Mouse (Mus musculus): ENCODE data around the gene Stim2.

Gene Stim2

GRCm38 (mm10) chr5:54148091-54148795, 149.9 kb downstream of the Stim2 start:
- no peak for DNase-seq

DNA sequence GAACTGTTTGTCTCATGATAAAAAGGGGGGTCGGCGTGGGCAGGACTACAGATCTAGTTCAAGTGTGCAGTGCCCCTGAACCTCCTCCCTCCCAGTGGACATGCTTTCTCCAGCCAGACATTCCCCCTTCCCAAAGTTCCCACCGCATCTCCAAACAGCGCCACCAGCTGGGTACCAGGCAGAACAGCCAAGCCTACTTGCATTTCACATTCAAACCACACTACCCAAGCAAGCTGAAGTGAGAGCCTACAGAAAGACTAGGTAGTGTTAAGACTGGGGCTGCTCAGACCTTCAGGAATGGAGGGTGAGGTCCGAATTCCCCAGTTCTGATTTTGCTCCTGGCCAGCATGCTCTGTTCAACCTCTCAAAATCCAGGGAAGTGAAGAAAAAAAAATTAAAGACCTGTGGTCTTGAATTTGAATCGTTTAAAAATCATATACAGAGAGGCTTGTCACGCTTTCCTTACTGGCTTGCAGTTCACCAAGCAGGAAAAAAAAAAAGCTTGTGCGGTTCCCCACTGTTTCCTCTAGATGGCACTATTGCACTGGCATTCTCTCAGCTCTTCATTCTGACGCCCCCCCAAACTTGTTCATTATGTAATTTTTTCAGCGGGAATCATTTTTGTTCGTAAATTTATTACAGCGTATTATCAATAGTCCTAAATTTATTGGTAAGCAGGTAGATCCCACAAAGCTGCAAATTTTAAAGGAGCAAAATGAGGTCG, 156.4 kb downstream of the Stim2 start:
- DNase-seq: peak in 1 of 2 experiments; percentile 34

DNA sequence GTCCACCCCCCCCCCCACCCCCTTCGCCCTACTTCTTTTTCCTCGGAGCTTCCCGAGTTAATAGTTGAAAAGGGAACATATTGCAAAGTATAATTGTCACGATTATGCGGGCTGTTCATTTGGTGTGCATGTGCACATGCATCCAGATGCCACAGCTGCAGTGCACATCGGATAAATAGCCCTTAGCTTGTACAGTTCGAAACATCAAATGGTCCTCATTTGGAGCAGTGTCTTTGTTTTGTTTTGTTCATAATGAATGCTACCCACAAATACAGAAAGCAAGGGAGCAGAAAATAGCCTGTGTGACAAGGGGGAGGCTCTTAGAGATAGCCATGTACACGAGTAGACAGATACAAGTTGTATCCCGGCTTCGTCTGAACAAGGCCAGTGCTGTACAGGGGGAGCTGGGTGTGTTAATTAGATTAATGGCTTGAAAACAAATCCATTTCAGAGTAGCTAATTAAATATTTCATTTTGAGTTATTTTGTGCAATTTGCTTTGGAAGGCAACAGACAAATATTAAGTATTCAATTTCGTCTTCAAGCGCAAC, 157.0 kb downstream of the Stim2 start:
- no peak for DNase-seq

DNA sequence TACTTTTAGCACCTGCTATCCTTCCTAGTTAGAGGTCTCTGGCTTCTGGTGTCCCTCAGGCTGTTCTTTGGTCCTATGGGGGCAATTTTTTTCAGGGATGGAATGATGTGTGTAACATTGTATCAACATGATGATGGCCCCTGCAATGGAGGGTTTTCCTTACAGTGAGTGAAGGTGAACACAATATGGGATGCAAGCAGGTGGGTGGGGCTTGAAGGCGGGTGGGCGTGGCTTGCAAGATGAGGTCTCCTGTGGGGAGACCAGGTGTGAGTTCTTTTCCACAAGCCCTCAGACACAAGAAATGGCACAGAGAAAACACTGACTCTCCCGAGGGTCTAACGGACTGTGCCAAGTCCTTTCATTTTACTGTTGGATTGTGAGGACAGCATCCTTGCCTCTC, 157.6 kb downstream of the Stim2 start:
- DNase-seq: no peak

DNA sequence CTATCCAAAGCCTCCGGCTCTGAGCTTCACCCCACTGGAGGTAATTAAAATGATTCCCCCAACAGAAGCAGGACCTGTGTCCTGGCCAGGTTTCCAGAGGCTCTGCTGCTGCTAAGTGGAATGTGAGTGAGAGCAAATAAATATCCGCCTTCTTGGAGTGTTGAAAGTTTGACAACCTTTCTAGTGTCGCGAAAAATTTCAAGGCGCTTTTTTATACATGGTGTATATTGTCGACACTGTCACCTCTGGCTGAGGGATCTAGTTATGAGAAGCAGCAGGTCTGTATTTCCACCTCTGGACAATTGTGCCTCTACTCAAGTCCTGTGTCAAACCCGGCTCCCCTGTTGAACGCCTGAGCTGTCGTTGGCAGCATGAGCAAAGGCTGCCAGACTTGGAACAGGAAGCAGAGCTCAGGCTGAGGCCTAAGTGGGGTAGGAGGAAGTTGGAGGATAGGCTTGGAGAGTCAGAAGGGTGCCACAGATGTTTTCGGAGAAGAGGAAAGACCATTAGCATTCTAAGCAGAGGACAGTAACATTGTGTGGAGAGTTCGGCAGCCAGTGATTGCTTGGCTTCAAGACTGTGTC, 158.7 kb downstream of the Stim2 start:
- peak in 1 of 2 experiments; percentile 25 for DNase-seq

DNA sequence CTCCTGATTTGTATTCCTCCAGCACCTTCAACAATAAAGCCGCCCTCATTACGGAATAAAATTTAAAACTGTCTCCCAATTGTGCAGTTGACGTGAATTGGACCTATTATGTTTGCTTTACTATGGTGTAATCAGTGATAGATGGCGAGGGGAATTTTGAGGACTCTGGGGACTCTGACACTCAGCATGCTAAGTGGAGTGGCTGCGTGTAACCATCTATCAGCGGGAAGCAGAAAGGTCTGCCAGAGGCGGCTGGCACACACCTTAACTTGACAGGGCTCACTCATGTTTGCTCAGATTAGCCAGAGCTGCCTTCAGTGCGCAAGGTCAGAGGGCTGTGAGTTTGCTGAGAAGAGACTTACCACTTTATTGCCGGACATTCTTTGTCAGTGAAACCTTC, 159.9 kb downstream of the Stim2 start:
- peak; percentile 28 to 57 for DNase-seq

DNA sequence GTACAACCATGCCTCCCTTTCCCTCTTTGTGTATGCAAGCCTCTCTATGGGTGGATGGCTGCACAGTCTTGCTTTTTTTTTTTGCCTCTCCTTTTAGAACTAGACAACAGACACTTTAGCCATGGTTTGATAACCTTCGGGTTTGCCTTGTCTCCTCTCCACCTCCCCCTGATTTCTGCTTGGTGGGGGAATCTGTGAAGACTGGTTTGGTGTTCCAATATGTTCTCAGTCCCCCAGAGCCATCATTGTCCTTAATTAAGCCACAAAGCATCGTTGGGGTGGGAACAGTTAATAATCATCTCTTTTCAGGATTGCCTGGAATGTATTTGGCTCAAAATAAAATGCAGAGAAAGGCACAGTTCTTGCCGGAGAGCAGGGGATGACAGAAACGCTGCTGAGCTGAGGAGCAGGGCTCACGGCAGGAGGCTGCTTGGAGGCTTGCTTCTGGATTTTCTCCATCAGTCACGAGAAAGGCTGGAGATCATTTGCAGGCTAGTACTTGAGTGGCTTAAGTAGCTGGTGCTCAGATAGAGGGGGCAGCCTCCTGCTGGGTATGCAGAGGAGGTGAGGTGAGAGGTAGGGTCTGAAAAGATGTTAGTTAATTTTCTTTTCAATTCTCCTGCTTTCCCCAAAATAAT, 161.0 kb downstream of the Stim2 start:
- no peak for DNase-seq

- DNase-seq: no peak
Observed at GRCm38 (mm10) chr5:54160561-54160960, 162.3 kb downstream of the Stim2 start.

DNA sequence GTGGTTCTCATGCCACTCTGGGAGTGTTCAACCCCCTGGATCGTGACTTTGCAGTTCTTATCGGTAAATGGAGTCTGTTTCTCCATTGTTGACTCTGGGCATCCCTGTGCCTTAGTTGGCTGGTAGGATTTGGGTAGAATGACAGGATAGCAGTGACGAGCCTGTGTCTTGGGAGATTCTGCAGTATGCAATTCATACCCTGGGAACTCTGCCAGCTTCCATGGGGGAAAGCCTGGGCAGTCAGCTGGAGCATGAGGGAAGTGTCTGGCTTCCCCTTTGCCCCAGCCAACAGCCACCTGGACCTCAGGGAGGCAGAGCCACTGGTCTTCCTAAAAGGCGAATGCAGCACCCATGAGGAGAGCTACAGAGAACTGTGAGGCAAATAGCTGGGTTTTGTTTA, 165.6 kb downstream of the Stim2 start:
- no peak for DNase-seq
